Comparison of ENCODE assay signal across 15 mouse cellular contexts in the genomic region with DNA sequence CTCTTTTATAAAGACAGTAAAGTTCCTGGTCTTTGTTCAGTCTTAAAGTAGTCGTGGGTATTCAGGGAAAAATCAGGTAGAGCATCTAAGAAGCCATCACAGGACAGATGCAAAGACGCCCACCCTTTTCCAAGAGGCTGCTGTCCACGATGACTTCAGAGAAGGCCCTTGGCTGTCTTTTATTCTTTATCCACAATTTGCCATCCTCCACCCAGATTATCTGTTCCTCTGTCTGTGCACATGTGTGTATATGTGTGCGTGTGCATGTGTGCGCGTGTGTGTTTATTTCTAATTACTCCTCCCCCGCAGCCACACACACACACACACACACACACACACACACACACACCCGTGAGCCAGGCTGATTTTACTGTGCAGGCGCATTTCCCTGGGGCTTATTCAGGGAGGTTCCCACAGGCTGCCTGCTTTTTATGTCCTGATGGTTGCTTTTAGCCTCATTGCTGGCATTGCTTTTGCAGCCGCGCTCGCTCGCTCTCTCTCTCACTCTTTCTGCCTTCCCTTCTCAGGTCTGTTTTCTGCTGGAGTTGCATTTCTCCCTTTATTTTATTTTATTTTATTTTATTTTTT.
DNase-seq lines count a peak whose midpoint lies in the region; ATAC-seq and TF ChIP-seq lines count a peak whose summit lies in the region.
"Had no signal": no experiment of that assay in that cellular context is flagged by ENCODE, and none has a peak within 500 bp of the region (broad histone marks: within the 10 kb centered on the region; RNA-seq: fewer than 3 reads in every experiment).

No protein-coding gene starts in this region.

- no peak overlapping the region for H3K4me3 ChIP-seq in forebrain, embryonic 14.5 days (ENCODE audit: low read depth, low read length)
- H3K4me3 ChIP-seq in forebrain, embryonic 12.5 days (replicated peaks): no peak overlapping the region
- H3K4me3 ChIP-seq in midbrain, embryonic 11.5 days (ENCODE audit: low read depth, low read length): no peak overlapping the region
- no peak overlapping the region for H3K4me3 ChIP-seq in midbrain, embryonic 10.5 days
- H3K4me3 ChIP-seq in hindbrain, postnatal 0 days (ENCODE audit: low read length): no peak overlapping the region
- no peak overlapping the region for H3K4me3 ChIP-seq in neural tube, embryonic 14.5 days (ENCODE audit: low read depth, low read length)
- no peak overlapping the region for H3K4me3 ChIP-seq in layer of hippocampus, adult 2 months
- H3K4me3 ChIP-seq: heart, embryonic 10.5 days; stomach, embryonic 15.5 days had no signal

- no peak for TF ChIP-seq CTCF in hindbrain, postnatal 0 days (IDR thresholded peaks at IDR 0.05; ENCODE audit: low read depth)
- TF ChIP-seq CTCF in layer of hippocampus, adult 2 months (conservative IDR thresholded peaks at IDR 0.05): no peak

- no peak overlapping the region; the same call in 1 of the 2 replicates for H3K27ac ChIP-seq in forebrain, embryonic 14.5 days (ENCODE audit: low read depth, low read length)
- H3K27ac ChIP-seq in forebrain, embryonic 12.5 days: no peak overlapping the region
- no peak overlapping the region for H3K27ac ChIP-seq in midbrain, embryonic 11.5 days (ENCODE audit: low read depth, low read length)
- no peak overlapping the region for H3K27ac ChIP-seq in midbrain, embryonic 10.5 days (replicated peaks)
- H3K27ac ChIP-seq in hindbrain, postnatal 0 days: no peak overlapping the region; the same call in 1 of the 2 replicates
- H3K27ac ChIP-seq in neural tube, embryonic 14.5 days (ENCODE audit: low read depth, low read length): no peak overlapping the region; the same call in 1 of the 2 replicates
- H3K27ac ChIP-seq in layer of hippocampus, adult 2 months: no peak overlapping the region
- H3K27ac ChIP-seq: heart, embryonic 10.5 days; liver, embryonic 14.5 days; stomach, embryonic 15.5 days had no signal

- peak; percentile 34; the same call in 1 of the 2 replicates for ATAC-seq in forebrain, embryonic 14.5 days
- ATAC-seq in forebrain, embryonic 12.5 days (ENCODE audit: low FRiP score): no peak
- ATAC-seq in midbrain, embryonic 11.5 days (ENCODE audit: low FRiP score): peak; percentile 42; the same call in 1 of the 2 replicates
- ATAC-seq in hindbrain, postnatal 0 days: no peak
- peak; percentile 75 for ATAC-seq in neural tube, embryonic 14.5 days (ENCODE audit: low read depth)
- ATAC-seq: inflammation-experienced regulatory T-cells, adult 6 months had no signal

- H3K4me2 ChIP-seq in forebrain, embryonic 14.5 days (ENCODE audit: low read length): no peak overlapping the region
- H3K4me2 ChIP-seq in forebrain, embryonic 12.5 days: no peak overlapping the region
- H3K4me2 ChIP-seq in midbrain, embryonic 11.5 days: no peak overlapping the region
- H3K4me2 ChIP-seq in hindbrain, postnatal 0 days (ENCODE audit: low read depth, low read length): no peak overlapping the region
- peak overlapping the region; percentile 17; the same call in 1 of the 2 replicates for H3K4me2 ChIP-seq in neural tube, embryonic 14.5 days (ENCODE audit: low read depth, low read length)
- H3K4me2 ChIP-seq: stomach, embryonic 15.5 days had no signal

- 69% methylated on average over 13 of the region's 13 CpGs for WGBS in forebrain, embryonic 14.5 days
- 78% methylated on average over 13 of the region's 13 CpGs for WGBS in forebrain, embryonic 12.5 days
- WGBS in midbrain, embryonic 11.5 days: 90% methylated on average over 13 of the region's 13 CpGs
- 91% methylated on average over 13 of the region's 13 CpGs for WGBS in midbrain, embryonic 10.5 days
- 70% methylated on average over 13 of the region's 13 CpGs for WGBS in hindbrain, postnatal 0 days
- 16% methylated on average over 13 of the region's 13 CpGs for WGBS in neural tube, embryonic 14.5 days

- H3K36me3 ChIP-seq in forebrain, embryonic 14.5 days (ENCODE audit: control insufficient read depth, insufficient read depth, low read length): no peaks in the 10 kb centered on the region
- no peaks in the 10 kb centered on the region for H3K36me3 ChIP-seq in forebrain, embryonic 12.5 days (replicated peaks)
- no peaks in the 10 kb centered on the region for H3K36me3 ChIP-seq in midbrain, embryonic 11.5 days (ENCODE audit: control insufficient read depth, insufficient read depth, low read length)
- H3K36me3 ChIP-seq in midbrain, embryonic 10.5 days: no peaks in the 10 kb centered on the region
- H3K36me3 ChIP-seq in hindbrain, postnatal 0 days (ENCODE audit: insufficient read depth, low read length): no peaks in the 10 kb centered on the region
- H3K36me3 ChIP-seq in neural tube, embryonic 14.5 days (ENCODE audit: control insufficient read depth, insufficient read depth, low read length): no peaks in the 10 kb centered on the region
- H3K36me3 ChIP-seq: heart, embryonic 10.5 days; stomach, embryonic 15.5 days had no signal

- no peaks in the 10 kb centered on the region for H3K4me1 ChIP-seq in forebrain, embryonic 14.5 days (ENCODE audit: control insufficient read depth, insufficient read depth, low read length)
- peaks cover 6% of the 10 kb centered on the region; the same call in 1 of the 2 replicates for H3K4me1 ChIP-seq in forebrain, embryonic 12.5 days
- no peaks in the 10 kb centered on the region for H3K4me1 ChIP-seq in midbrain, embryonic 11.5 days (ENCODE audit: control insufficient read depth, insufficient read depth, low read length)
- H3K4me1 ChIP-seq in midbrain, embryonic 10.5 days: no peaks in the 10 kb centered on the region; the same call in 1 of the 2 replicates
- no peaks in the 10 kb centered on the region for H3K4me1 ChIP-seq in hindbrain, postnatal 0 days (ENCODE audit: insufficient read depth, low read length)
- peaks cover 28% of the 10 kb centered on the region for H3K4me1 ChIP-seq in neural tube, embryonic 14.5 days (ENCODE audit: control insufficient read depth, insufficient read depth, low read length)
- H3K4me1 ChIP-seq: heart, embryonic 10.5 days had no signal

- DNase-seq in forebrain, embryonic 14.5 days (ENCODE audit: low spot score): peak; percentile 56
- peak; percentile 75 for DNase-seq in midbrain, embryonic 11.5 days (ENCODE audit: low spot score, missing footprints)
- DNase-seq in midbrain, embryonic 10.5 days (ENCODE audit: low spot score): no peak
- peak; percentile 46 for DNase-seq in hindbrain, postnatal 0 days (ENCODE audit: low spot score)
- no peak for DNase-seq in layer of hippocampus, adult 2 months (ENCODE audit: low spot score in 2 of 2)
- DNase-seq in liver: no peak
- DNase-seq: adrenal gland, postnatal 36 days; cerebellum, adult 9-11 months; layer of hippocampus, adult 9-11 months had no signal

- no peaks in the 10 kb centered on the region for H3K9me3 ChIP-seq in forebrain, embryonic 14.5 days (replicated peaks; ENCODE audit: control insufficient read depth, low read length)
- no peaks in the 10 kb centered on the region for H3K9me3 ChIP-seq in forebrain, embryonic 12.5 days
- H3K9me3 ChIP-seq in midbrain, embryonic 11.5 days (ENCODE audit: control insufficient read depth, low read length): no peaks in the 10 kb centered on the region
- H3K9me3 ChIP-seq in midbrain, embryonic 10.5 days (replicated peaks): no peaks in the 10 kb centered on the region
- H3K9me3 ChIP-seq in hindbrain, postnatal 0 days (ENCODE audit: low read length): no peaks in the 10 kb centered on the region
- H3K9me3 ChIP-seq in neural tube, embryonic 14.5 days (ENCODE audit: control insufficient read depth, low read length): no peaks in the 10 kb centered on the region
- H3K9me3 ChIP-seq: heart, embryonic 10.5 days; stomach, embryonic 15.5 days had no signal

- no peaks in the 10 kb centered on the region for H3K27me3 ChIP-seq in forebrain, embryonic 14.5 days (replicated peaks; ENCODE audit: control insufficient read depth, insufficient read depth, low read length)
- H3K27me3 ChIP-seq in forebrain, embryonic 12.5 days: no peaks in the 10 kb centered on the region
- H3K27me3 ChIP-seq in midbrain, embryonic 11.5 days (ENCODE audit: control insufficient read depth, insufficient read depth, low read length): no peaks in the 10 kb centered on the region
- no peaks in the 10 kb centered on the region for H3K27me3 ChIP-seq in midbrain, embryonic 10.5 days (ENCODE audit: low read depth, poor library complexity, severe bottlenecking)
- no peaks in the 10 kb centered on the region for H3K27me3 ChIP-seq in hindbrain, postnatal 0 days (ENCODE audit: insufficient read depth, low read length)
- H3K27me3 ChIP-seq in neural tube, embryonic 14.5 days (ENCODE audit: control insufficient read depth, insufficient read depth, low read length): no peaks in the 10 kb centered on the region
- H3K27me3 ChIP-seq: stomach, embryonic 15.5 days had no signal

- no peak overlapping the region for H3K9ac ChIP-seq in forebrain, embryonic 14.5 days (ENCODE audit: low read length)
- no peak overlapping the region for H3K9ac ChIP-seq in forebrain, embryonic 12.5 days
- H3K9ac ChIP-seq in midbrain, embryonic 11.5 days (ENCODE audit: low read length): no peak overlapping the region
- no peak overlapping the region for H3K9ac ChIP-seq in hindbrain, postnatal 0 days (replicated peaks; ENCODE audit: low read length)
- no peak overlapping the region for H3K9ac ChIP-seq in neural tube, embryonic 14.5 days (replicated peaks; ENCODE audit: low read depth, low read length)
- H3K9ac ChIP-seq: liver, embryonic 14.5 days; stomach, embryonic 15.5 days had no signal

Comparison
In these comparisons a context has a peak if more than half of its experiments do, and no peak if none do; other contexts are left out.
1. ATAC-seq: peak in forebrain, embryonic 14.5 days (single experiment), midbrain, embryonic 11.5 days (single experiment) and neural tube, embryonic 14.5 days (single experiment); none in forebrain, embryonic 12.5 days (single experiment) and hindbrain, postnatal 0 days (single experiment).
2. DNase-seq: peak in forebrain, embryonic 14.5 days (single experiment), midbrain, embryonic 11.5 days (single experiment) and hindbrain, postnatal 0 days (single experiment); none in midbrain, embryonic 10.5 days (single experiment), layer of hippocampus, adult 2 months (0 of 2) and liver (single experiment).